Comparison of ENCODE assay signal across 20 mouse cellular contexts in genomic region chr2:4467314-4467713, GRCm38 (mm10).
DNase-seq lines count a peak whose midpoint lies in the region; ATAC-seq and TF ChIP-seq lines count a peak whose summit lies in the region.
"Had no signal": no experiment of that assay in that cellular context is flagged by ENCODE, and none has a peak within 500 bp of the region (broad histone marks: within the 10 kb centered on the region; RNA-seq: fewer than 3 reads in every experiment).

No protein-coding gene starts in this region.

- DNase-seq in MEL (ENCODE audit: low read depth, low spot score) (peak; percentile 83), liver (peak; percentile 39)
- peak in 1 of 3 experiments; percentile 17 for DNase-seq in liver, embryonic 14.5 days (ENCODE audit: low read depth in 3 of 3, low spot score in 3 of 3)
- no peak for DNase-seq in embryo, embryonic 11 days
- DNase-seq: adrenal gland, adult 2 months; adrenal gland, postnatal 25 days; cerebellum, adult 8-10 months; cerebellum, postnatal 25 days; forebrain, postnatal 0 days; gastrocnemius, adult 2 months; gastrocnemius, postnatal 25 days; heart, postnatal 4 days had no signal

- H3K27ac ChIP-seq in MEL (ENCODE audit: control insufficient read depth, low read depth, low read length), result peak overlapping the region; percentile 52; the same call in 1 of the 2 replicates
- H3K27ac ChIP-seq in liver, embryonic 14.5 days, result no peak overlapping the region
- H3K27ac ChIP-seq in midbrain, embryonic 16.5 days (ENCODE audit: low read length), result no peak overlapping the region
- no peak overlapping the region for H3K27ac ChIP-seq in neural tube, embryonic 15.5 days (replicated peaks)
- H3K27ac ChIP-seq: embryonic facial prominence, embryonic 10.5 days; forebrain, embryonic 13.5 days; gastrocnemius, adult 2 months; heart, embryonic 13.5 days; hindbrain, embryonic 12.5 days had no signal

- 17% methylated on average over 7 of the region's 7 CpGs for WGBS in liver, embryonic 14.5 days (ENCODE audit: insufficient replicate concordance)
- 90% methylated on average over 7 of the region's 7 CpGs for WGBS in midbrain, embryonic 16.5 days
- 94% methylated on average over 7 of the region's 7 CpGs for WGBS in neural tube, embryonic 15.5 days

- no peaks in the 10 kb centered on the region for H3K9me3 ChIP-seq in MEL (replicated peaks; ENCODE audit: insufficient read depth, low read length)
- no peaks in the 10 kb centered on the region for H3K9me3 ChIP-seq in liver, embryonic 14.5 days (ENCODE audit: control insufficient read depth, low read length)
- no peaks in the 10 kb centered on the region; the same call in 1 of the 2 replicates for H3K9me3 ChIP-seq in midbrain, embryonic 16.5 days (replicated peaks; ENCODE audit: control insufficient read depth, low read length, poor library complexity, severe bottlenecking)
- H3K9me3 ChIP-seq in neural tube, embryonic 15.5 days (replicated peaks), result no peaks in the 10 kb centered on the region

- no peak overlapping the region for H3K4me2 ChIP-seq in liver, embryonic 14.5 days (ENCODE audit: low read depth)
- H3K4me2 ChIP-seq in midbrain, embryonic 16.5 days (ENCODE audit: low read length), result no peak overlapping the region
- no peak overlapping the region for H3K4me2 ChIP-seq in neural tube, embryonic 15.5 days
- H3K4me2 ChIP-seq: forebrain, embryonic 13.5 days; heart, embryonic 13.5 days; hindbrain, embryonic 12.5 days had no signal

- no peaks in the 10 kb centered on the region for H3K79me2 ChIP-seq in MEL (ENCODE audit: control insufficient read depth, insufficient read depth, low read length, poor library complexity)

- H3K9ac ChIP-seq in MEL (ENCODE audit: control insufficient read depth, low read depth, low read length, poor library complexity, severe bottlenecking), result no peak overlapping the region
- no peak overlapping the region for H3K9ac ChIP-seq in liver, embryonic 14.5 days (replicated peaks)
- no peak overlapping the region for H3K9ac ChIP-seq in midbrain, embryonic 16.5 days (ENCODE audit: low read depth, low read length)
- no peak overlapping the region for H3K9ac ChIP-seq in neural tube, embryonic 15.5 days (replicated peaks)
- H3K9ac ChIP-seq: forebrain, embryonic 13.5 days; forebrain, postnatal 0 days; heart, embryonic 13.5 days; hindbrain, embryonic 12.5 days had no signal

- ATAC-seq in liver, embryonic 14.5 days (ENCODE audit: insufficient read depth), result peak; percentile 86
- ATAC-seq in megakaryocyte progenitor cell, adult 5-6 weeks (replicated peaks; ENCODE audit: poor library complexity), result peak; percentile 97
- ATAC-seq in midbrain, embryonic 16.5 days, result no peak
- no peak for ATAC-seq in neural tube, embryonic 15.5 days (ENCODE audit: low FRiP score)
- ATAC-seq: forebrain, embryonic 13.5 days; forebrain, postnatal 0 days; hindbrain, embryonic 16.5 days had no signal

- 0 out of 4 replicates have a peak, but pooled peaks cover 0 to 2% of the 10 kb centered on the region in 2 experiments for H3K27me3 ChIP-seq in MEL (ENCODE audit: control insufficient read depth in 1 of 2, insufficient read depth in 2 of 2, low read length in 2 of 2)
- H3K27me3 ChIP-seq in liver, embryonic 14.5 days (ENCODE audit: control insufficient read depth, insufficient read depth, low read length), result no peaks in the 10 kb centered on the region
- H3K27me3 ChIP-seq in midbrain, embryonic 16.5 days (ENCODE audit: control insufficient read depth, insufficient read depth, low read depth, low read length), result no peaks in the 10 kb centered on the region
- no peaks in the 10 kb centered on the region for H3K27me3 ChIP-seq in neural tube, embryonic 15.5 days (replicated peaks)
- H3K27me3 ChIP-seq: forebrain, embryonic 13.5 days; heart, embryonic 13.5 days; hindbrain, embryonic 12.5 days had no signal

- no peak for TF ChIP-seq CTCF in MEL (IDR thresholded peaks at IDR 0.05 in 2 of 3, conservative IDR thresholded peaks at IDR 0.05 in 1 of 3; ENCODE audit: control insufficient read depth in 1 of 3, insufficient read depth in 1 of 3, low read depth in 2 of 3, low read length in 3 of 3, poor library complexity in 1 of 3, severe bottlenecking in 1 of 3)
- no peak for TF ChIP-seq CTCF in liver, embryonic 14.5 days (IDR thresholded peaks at IDR 0.05; ENCODE audit: low read depth)

- TF ChIP-seq POLR2A in MEL (IDR thresholded peaks at IDR 0.05; ENCODE audit: control insufficient read depth in 1 of 2, insufficient read depth in 1 of 2, low read depth in 1 of 2, low read length in 2 of 2, poor library complexity in 1 of 2), result no peak

- TF ChIP-seq RAD21 in MEL (IDR thresholded peaks at IDR 0.05; ENCODE audit: low read depth, low read length), result no peak

- peaks cover 6 to 9% of the 10 kb centered on the region in 2 experiments; a peak in 3 of 4 replicates for H3K4me1 ChIP-seq in MEL (ENCODE audit: control insufficient read depth in 1 of 2, insufficient read depth in 2 of 2, low read length in 2 of 2)
- peaks cover 0 to 12% of the 10 kb centered on the region in 2 experiments; a peak in 2 of 4 replicates for H3K4me1 ChIP-seq in liver, embryonic 14.5 days (replicated peaks; ENCODE audit: control insufficient read depth in 2 of 2, insufficient read depth in 2 of 2, low read length in 1 of 2)
- H3K4me1 ChIP-seq in midbrain, embryonic 16.5 days (ENCODE audit: control insufficient read depth, insufficient read depth, low read length), result peaks cover 9% of the 10 kb centered on the region
- peaks cover 15% of the 10 kb centered on the region for H3K4me1 ChIP-seq in neural tube, embryonic 15.5 days

- TF ChIP-seq EP300 in MEL (IDR thresholded peaks at IDR 0.05; ENCODE audit: low read depth in 1 of 2, low read length in 2 of 2), result peak; percentile 79 to 93
- TF ChIP-seq EP300 in liver, embryonic 14.5 days (IDR thresholded peaks at IDR 0.05; ENCODE audit: low read depth), result peak; percentile 72

- no peak overlapping the region for H3K4me3 ChIP-seq in MEL (ENCODE audit: control insufficient read depth in 1 of 2, insufficient read depth in 1 of 2, low read depth in 2 of 2, low read length in 2 of 2)
- H3K4me3 ChIP-seq in liver, embryonic 14.5 days (ENCODE audit: insufficient read depth in 1 of 2, low read depth in 2 of 2, low read length in 2 of 2), result no peak overlapping the region
- H3K4me3 ChIP-seq in midbrain, embryonic 16.5 days (ENCODE audit: low read depth, low read length), result no peak overlapping the region
- H3K4me3 ChIP-seq in neural tube, embryonic 15.5 days (replicated peaks), result no peak overlapping the region
- H3K4me3 ChIP-seq: embryonic facial prominence, embryonic 10.5 days; forebrain, embryonic 13.5 days; gastrocnemius, adult 2 months; heart, embryonic 13.5 days; hindbrain, embryonic 12.5 days had no signal

- peaks cover 0 to 4% of the 10 kb centered on the region in 2 experiments; a peak in 2 of 4 replicates for H3K36me3 ChIP-seq in MEL (ENCODE audit: control insufficient read depth in 1 of 2, insufficient read depth in 2 of 2, low read length in 2 of 2)
- H3K36me3 ChIP-seq in liver, embryonic 14.5 days (replicated peaks; ENCODE audit: control insufficient read depth, insufficient read depth, low read depth), result no peaks in the 10 kb centered on the region
- no peaks in the 10 kb centered on the region for H3K36me3 ChIP-seq in midbrain, embryonic 16.5 days (ENCODE audit: control insufficient read depth, insufficient read depth, low read length)
- H3K36me3 ChIP-seq in neural tube, embryonic 15.5 days, result peaks cover 5% of the 10 kb centered on the region; the same call in 1 of the 2 replicates

TF ChIP-seq in MEL, 35 proteins besides CTCF, POLR2A, EP300 and RAD21 (continues in another document):
- peak; percentile 37; the same call in 1 of the 2 replicates for TF ChIP-seq SIN3A (IDR thresholded peaks at IDR 0.05; ENCODE audit: low read length)
- no peak for TF ChIP-seq USF1 (IDR thresholded peaks at IDR 0.05; ENCODE audit: low read depth, low read length)
- peak; percentile 81 for TF ChIP-seq MYB (IDR thresholded peaks at IDR 0.05; ENCODE audit: low read depth, low read length)
- no peak for TF ChIP-seq NELFE (IDR thresholded peaks at IDR 0.05; ENCODE audit: low read depth, low read length)
- no peak for TF ChIP-seq E2F4 (IDR thresholded peaks at IDR 0.05; ENCODE audit: borderline replicate concordance, low read depth, low read length)
- TF ChIP-seq ZNF384 (IDR thresholded peaks at IDR 0.05; ENCODE audit: low read depth, low read length), result no peak
- TF ChIP-seq HCFC1 (IDR thresholded peaks at IDR 0.05; ENCODE audit: low read depth, low read length), result no peak
- no peak for TF ChIP-seq CHD1 (IDR thresholded peaks at IDR 0.05; ENCODE audit: low read depth, low read length)
- no peak for TF ChIP-seq CHD2 (IDR thresholded peaks at IDR 0.05; ENCODE audit: low read length)
- TF ChIP-seq MAZ (IDR thresholded peaks at IDR 0.05; ENCODE audit: low read depth, low read length), result no peak
- no peak for TF ChIP-seq POLR2AphosphoS2 (IDR thresholded peaks at IDR 0.05; ENCODE audit: low read length)
- TF ChIP-seq MYC (IDR thresholded peaks at IDR 0.05; ENCODE audit: low read depth, low read length), result no peak
- TF ChIP-seq TCF12 (IDR thresholded peaks at IDR 0.05; ENCODE audit: low read depth, low read length), result peak; percentile 75
- TF ChIP-seq TAL1 (IDR thresholded peaks at IDR 0.05; ENCODE audit: low read length), result peak; percentile 81
- peak; percentile 67 for TF ChIP-seq MAX (IDR thresholded peaks at IDR 0.05; ENCODE audit: low read length)
- no peak for TF ChIP-seq ZMIZ1 (IDR thresholded peaks at IDR 0.05; ENCODE audit: low read depth, low read length)
- TF ChIP-seq MXI1 (IDR thresholded peaks at IDR 0.05; ENCODE audit: low read depth, low read length), result no peak
- TF ChIP-seq MEF2A (IDR thresholded peaks at IDR 0.05; ENCODE audit: extremely low read depth, insufficient replicate concordance, low read depth, low read length, poor library complexity, severe bottlenecking), result no peak
- TF ChIP-seq BHLHE40 (IDR thresholded peaks at IDR 0.05; ENCODE audit: borderline replicate concordance, low read depth, low read length), result no peak
- TF ChIP-seq JUND (IDR thresholded peaks at IDR 0.05; ENCODE audit: low read depth, low read length), result no peak
- TF ChIP-seq POLR2AphosphoS5 (IDR thresholded peaks at IDR 0.05; ENCODE audit: borderline replicate concordance, low read depth, low read length), result no peak
- peak; percentile 37; the same call in 1 of the 2 replicates for TF ChIP-seq ETS1 (IDR thresholded peaks at IDR 0.05; ENCODE audit: low read depth, low read length)
- TF ChIP-seq NRF1 (IDR thresholded peaks at IDR 0.05; ENCODE audit: insufficient read depth, low read depth, low read length, poor library complexity, severe bottlenecking), result no peak
- no peak for TF ChIP-seq KAT2A (conservative IDR thresholded peaks at IDR 0.05; ENCODE audit: low read depth, low read length)
- no peak for TF ChIP-seq SMC3 (IDR thresholded peaks at IDR 0.05; ENCODE audit: low read depth, low read length)
- peak; percentile 73 for TF ChIP-seq GATA1 (IDR thresholded peaks at IDR 0.05; ENCODE audit: low read depth, low read length)
- TF ChIP-seq USF2 (IDR thresholded peaks at IDR 0.05; ENCODE audit: borderline replicate concordance in 1 of 2, insufficient read depth in 1 of 2, low read depth in 1 of 2, low read length in 2 of 2), result no peak

Comparison
In these comparisons a context has a peak if more than half of its experiments do, and no peak if none do; other contexts are left out.
1. ATAC-seq: peak in liver, embryonic 14.5 days (single experiment) and megakaryocyte progenitor cell, adult 5-6 weeks (single experiment); none in midbrain, embryonic 16.5 days (single experiment) and neural tube, embryonic 15.5 days (single experiment).